Mouse (Mus musculus): ENCODE results near the gene Hpcal4. TPM values are rescaled to one million over a fixed set of nuclear protein-coding genes. Genes with fewer than 3 reads are reported as not detected.
A peak's percentile ranks its signal among the peaks of the same experiment; 100 is the strongest.

Hpcal4 gene
- total RNA-seq, 4 experiments from 2014 or later = 374 to 501 (median 436) TPM

DNA sequence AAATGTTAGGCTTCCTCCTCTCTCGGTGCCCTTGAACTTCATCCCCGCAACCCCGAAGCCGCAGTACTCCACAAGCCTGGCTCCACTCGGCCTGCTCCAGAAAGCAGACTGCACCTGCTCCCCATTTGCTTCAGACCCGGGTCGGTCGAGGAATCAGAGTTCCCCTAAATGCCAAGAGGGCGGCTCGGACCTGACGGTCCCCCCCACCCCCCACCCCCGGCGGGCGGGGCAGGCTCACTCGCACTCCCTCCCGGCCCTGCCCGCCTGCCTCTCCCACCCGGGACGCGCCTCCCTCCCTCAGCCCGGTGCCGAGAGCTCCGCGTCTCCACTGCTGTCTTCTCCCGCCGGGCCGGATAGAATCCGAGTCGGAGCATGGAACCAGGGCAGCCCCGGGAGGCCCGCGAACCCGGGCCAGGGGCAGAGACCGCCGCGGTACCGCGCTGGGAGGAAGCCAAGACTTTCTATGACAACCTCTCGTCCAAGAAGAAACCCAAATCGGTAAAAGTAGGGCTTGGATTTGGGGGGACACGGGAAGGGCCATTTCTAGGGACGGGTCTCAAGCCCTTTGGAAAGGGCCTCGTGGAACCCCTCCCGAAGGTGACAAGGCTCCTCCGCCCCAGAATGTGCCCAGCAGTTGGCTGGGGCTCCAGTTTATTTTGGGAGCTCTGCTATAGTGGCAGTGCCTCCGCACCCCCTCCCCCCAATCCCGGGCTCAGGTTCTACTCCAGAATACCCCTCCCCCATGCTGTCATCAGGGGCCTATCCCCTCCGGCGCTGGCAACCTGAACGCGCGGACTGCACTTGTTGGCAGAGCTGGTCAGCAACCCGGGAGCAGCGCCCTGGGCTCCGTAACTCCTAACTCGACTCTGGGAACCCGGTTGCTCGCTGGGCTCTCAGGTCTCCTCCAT lies 18.4 kb downstream of the Hpcal4 start, which contains the start of gene Nt5c1a:
TSS of gene Nt5c1a (plus strand) at position 319 of the 908 bp plus-strand sequence.
- DNase-seq (ENCODE audit: low spot score in 2 of 2) = no peak

DNA sequence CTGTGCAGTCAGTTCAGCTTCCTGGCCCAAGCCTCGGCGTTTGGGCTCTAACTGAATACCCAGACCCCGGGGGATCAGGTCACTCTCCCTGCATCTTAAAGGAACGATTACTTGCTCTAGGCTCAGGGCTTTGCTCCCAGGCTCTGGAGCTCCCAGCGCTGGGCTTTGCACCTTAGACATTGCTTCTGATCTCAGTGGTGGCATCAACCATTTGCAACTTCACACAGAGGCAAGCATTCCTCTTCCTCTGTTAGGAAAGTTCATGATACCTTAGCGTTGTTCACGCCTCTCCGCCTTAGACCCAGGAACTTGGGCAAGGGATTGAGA lies 19.0 kb downstream of the Hpcal4 start:
- DNase-seq (ENCODE audit: low spot score in 2 of 2) = no peak

DNA sequence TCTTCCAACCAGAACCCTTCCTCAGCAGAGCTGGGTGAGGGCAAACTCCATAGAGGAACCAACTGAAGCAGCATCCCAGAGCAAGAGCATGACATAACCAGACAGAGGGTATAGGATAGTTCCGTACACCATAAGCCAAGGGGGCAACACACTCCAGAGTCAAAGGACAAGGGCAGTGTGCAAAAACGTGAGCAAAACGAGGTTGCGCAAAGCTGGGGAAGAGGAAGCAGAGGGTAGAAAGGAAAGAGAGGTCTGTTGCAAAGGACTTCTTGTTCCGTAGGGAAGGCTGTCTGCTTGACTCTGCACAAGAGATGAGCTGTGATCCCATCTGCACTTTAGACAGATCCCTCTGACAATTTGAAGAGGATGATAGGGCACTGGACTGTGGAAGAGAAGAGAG lies 24.3 kb downstream of the Hpcal4 start:
- DNase-seq (ENCODE audit: low spot score in 2 of 2) = no peak

DNA sequence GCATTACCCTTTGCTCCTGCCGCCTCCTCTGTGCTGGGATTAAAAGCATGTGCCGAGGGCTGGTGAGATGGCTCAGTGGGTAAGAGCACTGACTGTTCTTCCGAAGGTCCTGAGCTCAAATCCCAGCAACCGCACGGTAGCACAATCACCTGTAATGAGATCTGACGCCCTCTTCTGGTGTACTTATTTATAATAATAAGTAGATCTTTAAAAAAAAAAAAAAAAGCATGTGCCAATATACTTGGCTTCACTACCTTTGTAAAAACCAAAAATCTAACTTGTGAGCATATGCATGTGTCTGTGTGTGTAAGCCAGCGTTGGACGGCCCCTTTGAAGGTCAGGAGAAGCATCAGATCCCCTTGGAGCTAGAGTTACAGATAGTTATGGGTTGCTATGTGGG lies 28.0 kb downstream of the Hpcal4 start:
- no peak for DNase-seq (ENCODE audit: low spot score in 2 of 2)

DNA sequence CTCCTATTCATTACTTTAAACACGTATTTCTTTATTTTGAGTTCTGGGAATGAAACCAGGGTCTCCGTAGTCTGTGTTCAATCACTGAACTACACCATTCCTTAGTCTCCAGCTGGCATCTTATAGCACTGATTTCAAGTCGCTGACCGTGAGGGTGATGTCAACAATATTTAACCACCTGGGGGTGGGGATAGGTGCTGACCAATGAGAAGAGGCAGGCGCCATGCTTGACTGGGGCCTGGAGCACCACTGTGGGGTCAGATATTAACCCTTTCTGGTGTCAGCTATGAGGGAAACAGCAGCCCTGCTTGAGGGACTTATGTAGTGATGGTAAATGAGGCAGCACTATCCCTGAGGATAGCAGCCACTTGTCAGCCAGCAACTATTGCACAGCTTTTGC lies 28.4 kb downstream of the Hpcal4 start:
- DNase-seq (ENCODE audit: low spot score in 2 of 2) = no peak

DNA sequence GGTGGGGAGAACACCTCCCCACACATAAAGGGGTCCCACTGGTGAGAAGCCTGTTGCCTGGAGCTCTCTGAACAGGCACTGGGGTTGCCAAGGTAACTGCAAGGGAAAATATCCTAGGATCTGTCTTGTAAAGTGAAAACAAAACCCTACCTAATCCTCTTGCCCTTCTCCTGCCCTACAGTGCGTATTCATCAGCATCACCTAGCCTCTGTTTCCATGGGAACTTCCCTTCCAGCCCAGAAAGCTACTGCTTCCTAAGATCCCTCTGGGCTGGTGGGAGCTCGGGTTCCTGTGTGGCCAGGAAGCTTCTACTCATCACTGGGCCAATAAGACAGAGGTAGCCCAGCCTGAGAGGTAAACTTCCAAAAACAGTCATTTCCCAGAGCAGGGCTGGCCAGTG lies 29.3 kb downstream of the Hpcal4 start:
- no peak for DNase-seq (ENCODE audit: low spot score in 2 of 2)

DNA sequence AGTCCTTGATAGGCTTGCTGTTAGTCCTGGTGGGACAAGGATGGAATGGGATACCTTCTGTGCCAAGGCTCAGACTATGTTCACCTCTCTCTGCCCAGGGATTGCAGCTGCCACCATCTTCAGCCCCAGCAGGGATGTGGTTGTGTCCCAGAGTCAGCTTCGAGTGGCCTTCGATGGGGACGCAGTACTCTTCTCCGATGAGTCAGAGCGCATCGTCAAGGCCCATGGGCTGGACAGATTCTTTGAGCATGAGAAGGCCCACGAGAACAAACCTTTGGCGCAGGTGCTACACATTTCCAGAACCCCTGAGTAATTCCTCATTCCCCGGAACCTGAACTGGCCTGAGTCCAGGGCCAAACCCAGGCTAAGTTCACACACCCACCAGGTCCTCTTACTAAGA lies 30.9 kb downstream of the Hpcal4 start:
- no peak for DNase-seq (ENCODE audit: low spot score in 2 of 2)

DNA sequence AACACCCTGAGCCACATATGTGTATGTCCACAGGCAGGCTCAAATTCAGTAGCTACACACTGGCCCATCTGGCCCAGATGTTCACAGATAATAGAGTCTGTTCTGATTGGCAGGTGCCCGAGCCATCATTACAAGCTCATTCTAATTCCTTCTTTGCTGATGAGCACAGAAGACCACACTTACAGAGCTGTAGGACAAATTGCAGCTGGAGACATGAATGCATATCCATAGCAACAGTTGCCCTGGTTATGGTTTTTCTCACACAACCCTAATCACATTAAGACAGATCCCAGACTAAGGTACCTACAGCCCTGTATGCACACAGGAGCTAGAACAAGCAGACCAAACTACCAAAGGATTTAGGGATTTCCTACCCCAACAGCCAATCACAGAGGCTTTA lies 32.3 kb downstream of the Hpcal4 start:
- DNase-seq (ENCODE audit: low spot score in 2 of 2) = no peak

DNA sequence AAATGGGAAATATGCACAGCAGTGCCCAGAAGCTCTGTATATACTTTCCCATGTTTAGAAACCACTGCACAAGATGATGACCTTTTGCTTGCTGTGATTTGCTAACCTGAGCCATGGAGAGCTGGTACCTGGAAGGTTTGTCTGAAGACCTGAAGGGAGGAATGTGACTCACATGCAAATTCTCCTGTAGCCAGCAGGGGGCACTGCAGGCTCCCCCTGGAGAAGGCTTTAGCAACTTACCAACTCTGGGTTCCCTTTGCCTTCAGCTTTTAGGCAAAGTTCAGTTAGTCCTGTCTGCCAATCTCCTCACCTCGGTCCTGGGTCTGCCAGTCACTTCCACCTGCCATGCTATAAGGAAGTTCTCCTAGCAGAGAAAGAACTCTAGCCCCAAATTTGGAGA lies 33.8 kb downstream of the Hpcal4 start:
- no peak for DNase-seq (ENCODE audit: low spot score in 2 of 2)

DNA sequence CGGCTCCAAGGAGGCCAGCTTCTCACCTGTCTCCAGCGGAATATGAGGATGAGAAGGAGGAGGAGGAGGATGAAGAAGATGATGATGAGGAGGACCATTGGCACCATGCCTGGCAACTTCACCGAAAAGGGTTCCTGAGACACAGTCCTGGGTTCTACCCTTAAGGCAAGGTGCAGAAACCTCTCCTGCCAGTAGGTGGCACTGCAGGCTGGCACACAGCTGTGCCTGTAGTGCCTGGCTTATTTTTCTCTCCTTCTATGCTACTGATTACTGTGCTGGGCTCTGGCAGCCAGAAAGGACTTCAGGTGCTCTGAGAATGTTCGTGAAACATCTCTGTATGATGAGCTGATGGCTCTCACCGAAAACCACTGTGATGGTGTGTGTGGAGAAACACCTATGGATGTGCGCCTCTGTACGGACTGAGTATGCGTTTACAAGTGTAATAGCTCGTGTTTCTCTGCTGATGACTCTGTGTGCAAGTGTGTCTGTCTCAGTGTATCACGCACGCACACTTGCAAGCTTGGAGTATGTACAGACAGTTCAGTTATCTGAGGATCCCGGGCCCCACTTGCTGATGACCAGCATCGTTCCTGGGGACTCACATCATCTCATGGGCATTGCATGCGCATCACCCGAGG lies 36.8 kb downstream of the Hpcal4 start:
- peak in 1 of 2 experiments; percentile 80 for DNase-seq (ENCODE audit: low spot score in 2 of 2)

DNA sequence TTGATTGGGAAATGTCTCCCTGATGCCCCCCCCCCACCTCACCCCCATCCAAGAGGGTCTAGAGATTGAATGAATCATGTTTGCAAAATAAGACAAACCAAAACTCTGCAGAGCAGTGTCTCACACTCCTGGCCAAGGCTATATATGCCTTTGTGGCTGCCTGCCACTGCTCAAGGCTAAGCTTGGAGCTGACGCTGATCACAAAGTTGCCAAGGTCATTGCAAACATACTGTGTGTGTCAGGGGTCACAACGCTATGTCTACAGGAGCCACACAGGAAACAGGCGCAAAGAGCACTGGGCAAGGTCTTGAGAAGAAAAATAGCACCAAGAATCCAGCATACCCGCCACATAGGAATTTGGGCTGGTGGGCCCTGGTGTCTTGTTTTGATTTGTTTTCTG lies 37.6 kb downstream of the Hpcal4 start:
- no peak for DNase-seq (ENCODE audit: low spot score in 2 of 2)

DNA sequence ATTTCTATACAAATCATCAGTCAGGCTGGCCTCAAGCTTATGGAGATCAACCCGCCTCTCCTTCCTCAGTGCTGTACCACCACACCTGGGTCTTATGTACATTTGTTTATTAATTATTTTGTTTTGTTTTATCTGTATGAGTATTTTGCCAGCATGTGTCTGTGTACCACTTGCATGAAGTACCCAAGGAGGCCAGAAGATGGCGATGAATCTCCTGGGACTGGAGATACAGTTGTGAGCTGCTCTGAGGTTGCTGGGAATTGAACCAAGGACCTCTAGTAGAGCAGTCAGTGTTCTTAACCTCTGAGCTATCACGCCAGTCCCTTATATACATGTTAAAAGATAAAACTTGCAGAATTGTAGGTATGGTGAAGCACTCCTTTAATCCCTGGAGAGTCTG lies 40.3 kb downstream of the Hpcal4 start:
- DNase-seq (ENCODE audit: low spot score in 2 of 2) = no peak

DNA sequence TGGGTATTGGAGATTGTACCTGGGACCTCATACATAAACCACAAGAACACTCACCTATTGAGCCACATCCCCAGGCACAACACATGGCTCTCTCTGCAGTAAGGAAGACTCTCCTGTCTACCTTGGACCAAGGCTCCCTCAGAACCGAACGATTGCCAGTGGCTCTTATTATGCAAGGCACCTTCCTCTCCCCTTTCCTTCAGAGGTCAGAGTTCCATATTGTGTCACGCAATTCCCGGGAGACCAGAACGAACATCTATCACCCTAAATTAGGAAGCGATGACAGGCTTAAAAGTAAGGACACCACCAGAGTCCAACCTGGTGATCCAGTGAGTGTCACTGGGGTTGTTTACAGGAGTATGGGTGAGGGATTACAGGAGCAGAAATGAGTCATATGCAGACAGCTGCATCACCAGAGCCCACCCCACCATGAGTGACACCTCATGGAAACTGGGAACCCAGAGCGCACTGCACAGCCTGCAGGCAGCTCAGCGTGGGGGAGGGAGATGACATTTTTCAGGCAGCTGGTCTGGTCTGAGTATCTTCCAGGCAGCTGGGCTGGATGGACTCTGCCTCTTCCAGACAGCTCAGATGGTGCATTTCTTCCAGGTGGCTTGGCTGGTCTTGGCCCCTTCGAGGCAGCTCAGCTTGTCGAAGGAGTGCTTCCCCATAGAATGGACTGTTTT lies 42.8 kb downstream of the Hpcal4 start:
- no peak for DNase-seq (ENCODE audit: low spot score in 2 of 2)

DNA sequence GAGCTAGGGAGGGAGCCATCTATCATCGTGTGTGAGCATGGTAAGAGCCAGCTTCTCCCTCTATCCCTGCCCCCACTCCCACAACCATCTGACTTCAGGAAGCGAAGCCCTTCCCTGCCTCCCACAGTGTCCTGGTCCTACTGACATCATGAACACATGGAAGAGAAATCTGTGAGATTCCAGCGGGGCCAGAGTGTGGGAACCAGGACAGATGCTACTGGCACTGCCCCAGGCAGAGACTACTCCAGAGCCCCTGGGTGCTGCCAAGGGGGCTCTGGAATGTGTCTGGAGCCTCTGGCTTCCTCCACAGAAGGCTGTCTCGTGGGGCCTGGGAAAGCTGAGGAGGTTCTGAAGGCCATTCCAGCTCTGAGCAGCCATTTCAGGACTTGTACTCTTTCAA lies 44.7 kb downstream of the Hpcal4 start:
- peak; percentile 40 to 46 for DNase-seq (ENCODE audit: low spot score in 2 of 2)

DNA sequence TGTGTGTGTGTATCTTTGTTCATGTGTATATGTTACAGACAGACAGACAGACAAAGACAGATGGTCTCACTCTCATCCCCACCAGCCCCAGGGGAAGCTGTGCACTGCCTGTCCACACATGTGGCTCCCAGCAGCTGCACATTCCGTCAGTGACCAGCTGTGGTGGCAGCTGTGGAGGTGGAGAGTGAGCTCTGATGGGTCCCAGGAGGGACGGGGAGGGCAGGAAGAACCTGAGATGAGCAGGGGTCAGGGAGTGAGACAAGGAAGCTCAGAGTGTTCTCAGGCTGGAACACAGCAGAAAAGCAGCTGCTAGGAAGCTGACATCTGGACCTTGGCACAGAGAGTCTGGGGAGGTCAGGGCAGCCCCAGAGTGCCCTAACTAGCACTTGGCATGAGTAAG lies 45.2 kb downstream of the Hpcal4 start:
- no peak for DNase-seq (ENCODE audit: low spot score in 2 of 2)

DNA sequence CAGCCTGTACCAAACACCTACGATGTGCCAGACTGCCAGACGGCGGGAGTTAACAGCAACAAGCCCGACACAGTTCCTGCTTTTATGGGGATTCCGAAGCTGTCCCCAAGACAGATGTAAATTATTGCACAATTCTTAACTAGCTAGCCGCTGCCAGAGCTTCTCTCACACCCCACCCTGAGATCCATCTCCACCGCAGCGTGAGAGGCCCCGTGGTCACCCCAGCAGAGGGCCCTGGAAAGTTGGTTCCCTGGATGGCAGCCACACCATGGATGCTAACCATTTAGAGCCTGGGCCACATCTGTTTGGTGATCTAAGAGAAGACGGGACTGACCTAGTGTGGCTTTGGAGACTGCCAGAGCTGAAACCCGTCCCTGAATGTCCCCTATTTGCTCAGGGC lies 46.1 kb downstream of the Hpcal4 start:
- no peak for DNase-seq (ENCODE audit: low spot score in 2 of 2)

DNA sequence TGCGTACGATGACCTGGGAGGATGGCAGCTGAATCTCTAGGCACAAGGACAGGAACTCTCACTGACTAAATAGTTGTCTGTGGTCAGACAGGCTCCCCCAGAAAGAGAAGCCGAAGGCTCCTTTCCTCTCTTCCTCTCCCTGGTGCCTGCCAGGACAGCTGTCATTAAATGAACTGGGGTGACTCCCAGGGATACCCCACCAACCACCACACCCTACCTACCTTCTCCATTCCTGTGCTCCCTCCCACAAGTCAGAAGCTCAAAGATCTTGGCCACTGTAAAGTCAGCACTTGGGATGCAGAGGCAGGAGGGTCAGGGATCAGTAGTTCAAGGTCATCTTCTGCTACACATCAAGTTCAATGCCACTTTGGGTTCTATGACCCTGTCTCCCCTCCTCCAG lies 49.8 kb downstream of the Hpcal4 start:
- no peak for DNase-seq (ENCODE audit: low spot score in 2 of 2)

DNA sequence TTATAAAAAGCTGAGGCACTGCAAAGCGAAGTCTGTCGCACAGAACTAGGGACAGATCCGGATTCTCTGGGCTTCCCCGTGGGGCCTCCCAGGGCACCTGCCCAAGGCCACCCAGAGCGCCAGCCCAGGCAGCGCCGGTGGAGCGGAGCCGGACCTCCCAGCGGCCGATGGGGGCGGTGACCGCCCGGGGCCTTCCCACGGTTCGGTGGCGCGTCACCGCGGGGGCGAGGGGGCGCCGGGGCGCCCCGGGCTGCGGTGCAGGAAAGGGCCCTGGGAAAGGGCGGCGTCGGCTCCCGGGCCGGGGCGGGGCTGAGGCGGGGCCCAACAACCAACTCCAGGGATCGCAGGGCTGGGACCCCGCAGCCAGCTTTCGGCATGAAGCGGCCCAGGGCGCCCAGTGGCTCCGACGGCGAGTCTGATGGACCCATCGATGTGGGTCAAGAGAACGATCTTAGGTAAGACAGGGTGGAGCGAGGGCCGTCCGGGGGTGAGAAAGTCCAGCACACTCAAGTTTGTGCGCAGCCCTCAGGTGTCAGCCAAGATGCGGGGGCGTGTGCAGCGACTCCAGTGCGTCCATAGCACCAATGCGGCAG lies 50.6 kb downstream of the Hpcal4 start, which contains the start of gene Heyl:
TSS of gene Heyl (plus strand) at position 65 of the 593 bp plus-strand sequence.
- DNase-seq (ENCODE audit: low spot score in 2 of 2) = no peak

DNA sequence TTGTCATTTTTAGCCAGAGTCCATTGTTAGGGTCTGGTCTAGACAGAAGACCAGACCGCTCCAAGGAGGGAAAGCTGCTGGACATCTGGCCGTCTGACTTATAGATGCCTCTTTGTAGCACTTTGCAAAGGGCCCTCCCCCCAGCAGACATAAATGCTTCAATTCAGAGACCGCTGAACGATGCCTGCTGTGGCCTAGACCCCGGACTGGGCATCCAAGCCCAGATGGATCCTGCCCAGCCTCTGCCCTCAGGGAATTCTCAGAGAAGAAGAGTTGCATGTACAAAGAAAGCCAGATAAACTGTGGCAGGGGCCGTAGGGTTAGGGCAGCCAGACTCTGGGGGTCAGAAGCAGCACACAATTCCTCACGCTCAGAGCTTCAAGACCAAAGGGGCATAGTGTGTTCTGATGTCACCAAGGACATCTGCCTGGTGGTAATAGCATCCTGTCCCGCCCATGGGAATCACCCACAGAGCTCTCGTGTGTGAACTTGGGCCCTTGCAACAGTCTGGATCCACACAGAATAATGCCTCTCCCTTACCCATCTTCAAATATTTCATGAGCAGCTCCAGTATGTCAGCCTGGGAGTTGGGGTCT lies 52.9 kb downstream of the Hpcal4 start:
- no peak for DNase-seq (ENCODE audit: low spot score in 2 of 2)

DNA sequence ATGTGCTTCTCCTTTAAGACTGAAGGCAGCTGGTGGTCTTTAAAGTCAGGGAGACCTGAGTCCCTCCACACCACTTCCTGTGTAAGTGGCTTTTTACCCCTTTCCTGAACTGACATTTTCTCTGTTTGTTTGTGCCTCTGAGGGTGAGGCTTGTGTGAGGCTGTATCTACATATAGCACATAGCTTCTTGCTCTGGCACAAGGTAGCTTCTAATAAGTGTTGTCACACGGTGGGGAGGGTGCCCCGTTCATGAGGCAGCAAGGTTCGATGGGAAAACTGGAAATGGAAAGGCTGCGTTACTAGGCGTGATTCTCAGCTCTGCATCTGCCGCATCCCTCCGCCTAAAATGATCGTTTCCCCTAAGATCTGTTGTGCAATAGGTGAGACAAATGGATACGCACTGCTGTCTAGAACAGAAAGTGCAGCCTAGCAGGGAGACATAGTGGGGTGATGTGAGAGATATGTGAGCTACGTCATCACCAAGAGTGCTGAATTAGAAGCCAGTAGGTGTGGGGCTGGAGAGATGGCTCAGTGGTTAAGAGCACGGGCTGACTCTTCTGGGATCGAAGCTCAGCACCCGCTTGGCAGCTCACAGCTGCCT lies 53.5 kb downstream of the Hpcal4 start:
- no peak for DNase-seq (ENCODE audit: low spot score in 2 of 2)

All from layer of hippocampus, adult 8-10 months (tissue).